Mouse (Mus musculus) kidney, adult 18-20 months (tissue): ENCODE data around the gene Cdh6.
A peak's percentile ranks its signal among the peaks of the same experiment; 100 is the strongest.

Source experiments
- DNase-seq: peaks from one replicate; pipeline ENCODE4 v3.0.0; 2021

Gene Cdh6

DNA sequence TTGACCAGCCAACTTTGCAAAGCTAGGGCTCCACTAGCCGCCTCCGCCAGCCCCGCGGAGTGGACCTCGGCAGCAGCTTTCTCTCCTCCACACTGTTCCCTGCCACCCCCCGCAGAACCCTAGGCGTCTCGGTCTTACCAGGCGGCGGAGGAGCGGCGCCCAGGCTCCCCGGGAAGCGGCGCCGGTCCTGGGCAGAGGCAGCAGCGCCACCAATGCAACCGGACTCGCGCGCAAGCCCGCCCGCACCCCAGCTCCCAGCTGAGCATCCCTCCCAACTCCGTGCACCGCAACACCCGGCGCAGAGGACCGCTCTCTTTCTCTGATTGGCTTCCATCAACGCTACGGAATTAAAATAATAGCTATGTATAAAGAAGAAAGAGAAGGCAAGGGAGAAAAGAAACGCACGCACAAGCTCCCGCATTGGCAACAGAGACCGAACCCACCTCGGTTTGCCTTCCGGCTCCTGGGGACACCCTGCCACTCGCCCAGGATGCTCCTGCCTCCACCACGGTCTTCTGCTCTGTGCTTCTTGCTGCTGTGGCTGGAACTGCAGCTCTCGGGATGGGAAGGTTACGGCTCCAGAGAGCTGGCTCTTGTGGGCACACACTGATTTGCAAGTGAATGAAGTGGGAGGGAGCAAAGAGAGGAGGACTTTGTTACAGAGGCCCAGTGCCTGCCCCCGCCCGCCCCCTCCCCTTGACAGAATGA is at the start of gene Cdh6:
Gene Cdh6, minus strand, starts transcription at position 605 of the 708 bp plus-strand sequence.
- DNase-seq, result peak; percentile 61

GRCm38 (mm10) chr15:13219727-13220454 is 46.4 kb upstream of the Cdh6 start:
- DNase-seq, result no peak

DNA sequence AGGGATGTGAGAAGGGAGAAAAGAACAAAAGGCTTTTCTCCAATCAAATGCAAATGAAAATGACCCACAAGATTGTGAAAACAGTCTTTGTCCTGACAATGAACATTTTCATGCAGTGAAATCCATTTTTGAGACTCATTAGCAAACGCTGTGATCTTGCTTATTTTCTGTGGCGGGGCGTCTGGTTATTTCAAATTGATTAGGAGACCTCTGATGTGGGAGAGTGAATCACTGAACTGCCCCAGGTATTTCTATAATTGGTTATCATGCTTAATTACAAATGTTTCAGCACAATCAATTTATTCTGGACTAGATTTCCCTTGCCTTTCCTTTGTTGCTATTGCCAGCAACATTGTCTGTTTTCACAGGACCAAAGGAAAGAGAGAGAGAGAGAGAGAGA is 44.3 kb upstream of the Cdh6 start:
- DNase-seq, result no peak

DNA sequence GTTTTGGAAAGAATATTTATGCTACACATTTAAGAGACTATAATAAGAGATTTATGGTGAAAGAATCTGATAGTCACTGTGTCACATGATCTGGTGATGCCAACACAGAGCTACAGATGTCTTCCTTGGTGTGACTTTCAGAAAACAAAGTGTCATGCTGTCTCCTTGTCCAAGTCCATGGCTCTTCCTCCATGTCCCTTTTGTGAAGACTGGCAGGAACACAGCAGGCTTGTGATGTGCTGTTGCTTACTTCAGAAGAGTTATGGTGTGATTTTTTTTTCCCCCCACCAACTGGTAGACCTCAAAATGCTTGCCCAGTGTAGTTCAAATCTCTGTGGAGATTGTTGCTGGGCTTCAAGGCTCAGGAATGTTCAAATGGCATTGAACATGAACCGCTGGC is 43.7 kb upstream of the Cdh6 start:
- no peak for DNase-seq

- no peak for DNase-seq
These were observed 39.5 kb upstream of the Cdh6 start for GRCm38 (mm10) chr15:13212956-13213355.

DNA sequence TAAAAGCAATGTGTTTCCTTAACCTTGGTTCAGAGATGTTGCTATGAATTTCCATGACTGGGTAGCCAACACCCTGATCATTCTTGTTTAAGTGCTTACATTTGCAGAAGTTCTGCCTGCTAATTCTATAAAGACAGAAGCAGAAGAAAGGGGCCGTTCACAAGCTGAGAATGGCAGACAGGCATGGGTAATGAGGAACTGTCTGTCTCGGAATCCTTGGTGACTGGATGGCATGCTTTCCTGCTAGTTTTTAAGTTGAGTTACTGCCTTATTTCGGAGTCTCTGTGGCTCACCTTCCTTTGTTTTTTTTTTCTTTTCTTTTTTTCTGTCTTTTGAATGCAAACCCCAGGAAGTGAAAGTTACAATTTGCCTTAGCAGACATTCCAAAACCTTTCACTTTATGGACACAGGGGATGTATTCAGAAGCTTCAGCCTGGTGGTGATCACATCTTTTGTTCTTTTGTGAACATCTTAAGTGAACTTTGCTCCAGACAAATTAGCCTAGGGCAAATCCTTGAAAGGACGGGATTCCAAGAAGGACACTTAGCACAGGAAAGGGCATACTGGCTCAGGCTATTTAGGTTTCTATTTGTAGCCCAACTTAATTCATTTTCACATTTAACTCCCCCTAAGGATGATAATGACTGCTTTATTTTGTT is 38.7 kb upstream of the Cdh6 start:
- no peak for DNase-seq

- DNase-seq, result no peak
These were observed 36.7 kb upstream of the Cdh6 start for GRCm38 (mm10) chr15:13210186-13210585.

- no peak for DNase-seq
These were observed 35.2 kb upstream of the Cdh6 start for GRCm38 (mm10) chr15:13208716-13209115.

GRCm38 (mm10) chr15:13196237-13196636 is 22.8 kb upstream of the Cdh6 start:
- no peak for DNase-seq

- DNase-seq, result no peak
These were observed 20.6 kb upstream of the Cdh6 start for GRCm38 (mm10) chr15:13194048-13194447.

GRCm38 (mm10) chr15:13193076-13193475 is 19.6 kb upstream of the Cdh6 start:
- DNase-seq, result no peak

DNA sequence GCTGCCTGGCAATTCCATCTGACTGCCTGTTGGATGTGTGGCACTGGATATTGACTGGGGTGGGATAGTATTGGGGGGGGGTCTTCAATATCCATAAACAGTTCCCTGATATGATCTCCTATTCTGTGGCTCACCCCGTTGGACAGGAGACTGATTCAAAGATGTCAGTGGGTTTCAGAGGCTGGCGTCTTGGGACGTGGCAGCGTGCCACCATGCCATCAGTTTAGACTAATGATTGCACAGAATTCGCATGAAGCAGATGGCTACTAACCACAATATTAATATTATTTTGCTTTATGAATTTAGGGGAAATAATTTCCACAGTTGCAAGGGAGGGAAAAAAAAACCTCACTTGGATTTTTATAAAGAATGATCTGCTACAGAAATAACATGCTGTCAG is 10.2 kb upstream of the Cdh6 start:
- no peak for DNase-seq

- DNase-seq, result no peak
These were observed 8.0 kb upstream of the Cdh6 start for GRCm38 (mm10) chr15:13181430-13181829.

DNA sequence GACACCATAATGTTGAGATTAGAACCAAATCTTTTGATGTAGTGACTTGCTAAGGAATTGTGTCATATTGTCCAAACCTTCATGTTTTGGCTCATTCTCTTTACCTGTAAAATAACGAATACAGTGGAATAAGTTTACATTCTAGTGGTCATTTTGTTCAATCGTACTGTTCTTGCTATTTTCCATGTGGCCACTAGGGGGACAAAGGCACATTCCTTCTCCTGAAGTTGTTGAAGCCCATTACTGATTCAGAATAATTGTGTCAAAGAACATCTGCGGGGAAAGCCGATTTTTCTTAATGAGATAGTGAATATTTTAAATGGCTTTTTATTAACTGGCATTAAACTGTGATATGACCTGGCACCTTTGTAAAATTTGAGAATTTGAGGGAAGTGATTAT is 7.5 kb upstream of the Cdh6 start:
- DNase-seq, result no peak

DNA sequence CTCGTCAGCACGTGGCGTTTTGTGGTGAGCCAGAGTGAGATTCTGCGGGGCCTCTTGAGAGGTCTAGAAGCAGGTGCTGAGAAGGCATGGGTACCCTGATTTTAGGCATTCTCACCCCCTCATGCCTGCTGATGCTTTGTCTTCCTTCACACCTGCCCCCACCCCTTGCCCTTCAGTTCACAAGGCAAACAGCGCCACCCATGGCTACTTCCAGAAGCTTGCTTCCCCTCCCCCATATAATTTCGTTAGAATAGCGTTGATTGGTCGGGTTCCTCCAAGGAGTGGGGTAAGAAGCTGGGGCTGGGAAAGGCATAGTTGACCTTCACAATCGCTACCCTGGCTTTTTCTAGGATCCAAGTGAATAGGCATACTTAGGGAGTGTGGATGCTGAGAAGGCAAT is 2.5 kb upstream of the Cdh6 start:
- DNase-seq, result no peak

DNA sequence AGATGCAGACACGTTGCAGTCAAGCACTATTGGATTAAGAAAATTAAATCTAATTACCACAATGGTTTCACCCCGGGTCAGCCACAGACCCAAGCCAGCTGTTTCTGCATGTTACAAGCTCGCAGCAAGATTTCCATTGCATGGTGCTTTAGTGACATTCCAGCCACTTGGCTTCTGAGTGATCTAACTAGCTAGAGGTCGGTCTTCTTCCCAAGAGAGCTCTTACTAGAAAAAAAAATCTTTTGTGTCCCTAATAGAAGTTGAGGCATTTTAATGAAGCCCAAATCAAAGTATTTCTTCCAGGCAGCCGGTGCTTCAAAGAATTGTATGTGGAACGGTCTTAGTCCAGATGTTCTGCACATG is 1.1 kb upstream of the Cdh6 start:
- no peak for DNase-seq

- no peak for DNase-seq
These were observed 554 bp upstream of the Cdh6 start for GRCm38 (mm10) chr15:13173840-13174617.

GRCm38 (mm10) chr15:13172365-13173070 is 957 bp downstream of the Cdh6 start:
- peak; percentile 46 for DNase-seq

DNA sequence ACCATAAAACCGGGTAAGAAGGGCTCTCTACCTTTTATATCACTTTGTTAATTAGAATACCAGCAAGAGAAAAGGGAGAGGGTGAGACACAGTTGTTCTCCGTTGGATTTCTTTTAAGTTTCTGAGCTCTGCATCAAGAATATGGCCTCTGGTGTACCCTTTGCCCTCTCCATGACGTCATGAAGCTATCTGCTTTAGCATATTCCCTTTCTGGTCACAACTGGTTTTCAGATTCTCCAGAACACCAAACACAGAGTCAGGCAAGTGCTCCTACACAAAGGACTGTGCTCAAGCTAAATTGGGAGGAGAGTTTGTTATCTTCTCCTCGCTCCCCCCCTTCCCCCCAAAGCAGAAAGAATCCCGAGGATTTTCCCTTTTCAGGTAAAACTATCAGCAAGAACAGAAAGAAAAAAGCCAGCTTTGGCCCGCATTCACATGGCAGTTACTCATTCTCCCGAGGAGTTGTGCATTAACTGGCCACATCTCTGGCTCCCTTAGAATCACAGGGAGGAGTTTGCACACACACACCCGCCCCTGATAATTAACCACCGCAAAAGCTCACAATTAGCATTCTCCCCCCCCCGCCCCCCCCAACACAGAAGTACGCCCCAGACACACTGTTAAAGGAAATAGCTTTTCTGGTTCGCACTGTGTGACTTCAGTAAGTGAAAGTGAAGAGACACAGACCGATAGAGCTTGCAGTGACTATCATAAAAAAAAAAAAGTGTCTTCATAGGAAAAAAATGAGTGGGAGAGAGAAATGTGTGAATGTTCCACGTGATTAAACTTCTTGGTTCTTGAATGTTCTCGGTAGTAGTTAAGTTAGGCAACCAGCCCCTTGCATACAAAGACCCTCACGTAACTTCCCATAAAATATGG is 1.8 kb downstream of the Cdh6 start:
- DNase-seq, result peak; percentile 81

GRCm38 (mm10) chr15:13165094-13165885 is 8.2 kb downstream of the Cdh6 start:
- DNase-seq, result no peak

GRCm38 (mm10) chr15:13155820-13156219 is 17.7 kb downstream of the Cdh6 start:
- DNase-seq, result no peak
